Mouse (Mus musculus) kidney, adult 8-10 months (tissue): Measurements from ENCODE around the gene Mrps15.
"Not testable (repeated sequence)": the region's sequence is repeated elsewhere in the genome, so short reads cannot be mapped to it uniquely, and the experiment has no call there.

ENCODE experiments used
- DNase-seq, 2 experiments: peaks; one replicate each; pipeline ENCODE4 v3.0.0; 2022

The Mrps15 gene

GRCm38 (mm10) chr4:126079266-126079665, 32.5 kb downstream of the Mrps15 start:
- no peak for DNase-seq

- no peak for DNase-seq
These were observed 34.9 kb downstream of the Mrps15 start for GRCm38 (mm10) chr4:126081601-126082000.

- DNase-seq: no peak
These were observed 36.3 kb downstream of the Mrps15 start for GRCm38 (mm10) chr4:126083021-126083420.

- DNase-seq: no peak
These were observed 37.7 kb downstream of the Mrps15 start for GRCm38 (mm10) chr4:126084382-126084781.

GRCm38 (mm10) chr4:126085996-126086576, 39.4 kb downstream of the Mrps15 start:
- DNase-seq: peak; percentile 82 to 86

- DNase-seq: peak in 1 of 2 experiments; percentile 46
These were observed 43.5 kb downstream of the Mrps15 start for GRCm38 (mm10) chr4:126090101-126090847.

GRCm38 (mm10) chr4:126090848-126091124, 44.1 kb downstream of the Mrps15 start:
- no peak for DNase-seq

GRCm38 (mm10) chr4:126091873-126092272, 45.1 kb downstream of the Mrps15 start:
- no peak for DNase-seq

GRCm38 (mm10) chr4:126095622-126096430, 49.1 kb downstream of the Mrps15 start:
- not testable (repeated sequence) for DNase-seq

- peak; percentile 96 to 97 for DNase-seq
These were observed 49.9 kb downstream of the Mrps15 start, which contains the start of gene Lsm10 for GRCm38 (mm10) chr4:126096464-126097111. TSS of gene Lsm10 (plus strand) at chr4:126096623.

- DNase-seq: no peak
These were observed 51.1 kb downstream of the Mrps15 start for GRCm38 (mm10) chr4:126097711-126098253.

GRCm38 (mm10) chr4:126099365-126099764, 52.6 kb downstream of the Mrps15 start:
- no peak for DNase-seq

GRCm38 (mm10) chr4:126100764-126101163, 54.0 kb downstream of the Mrps15 start:
- no peak for DNase-seq

GRCm38 (mm10) chr4:126102061-126102841, 55.5 kb downstream of the Mrps15 start:
- peak in 1 of 2 experiments; percentile 48 for DNase-seq

GRCm38 (mm10) chr4:126103057-126103581, 56.4 kb downstream of the Mrps15 start:
- peak; percentile 83 to 87 for DNase-seq

- DNase-seq: peak; percentile 96 to 97
These were observed 56.9 kb downstream of the Mrps15 start, which contains the start of gene Stk40 for GRCm38 (mm10) chr4:126103590-126104068. TSS of gene Stk40 (plus strand) at chr4:126103957.

- peak; percentile 90 to 92 for DNase-seq
These were observed 57.7 kb downstream of the Mrps15 start for GRCm38 (mm10) chr4:126104261-126105075.
